Mouse (Mus musculus): ENCODE data around the gene Tgif1.

- TF ChIP-seq CTCF (IDR thresholded peaks at IDR 0.05; ENCODE audit: low read depth) (no peak), EP300 (IDR thresholded peaks at IDR 0.05; ENCODE audit: low read depth) (no peak)
These were observed 8.4 kb downstream of the Tgif1 start for GRCm38 (mm10) chr17:70844971-70845370.

All from liver, embryonic 14.5 days (tissue).